Mouse (Mus musculus) embryonic fibroblast, embryonic 13.5 days (primary cell): ENCODE data around the gene Tmem210.

ENCODE experiments used
- CTCF ChIP-seq: IDR thresholded peaks from 2 replicates; pipeline ENCODE4 v1.5.1; 2011; ENCODE audit warnings: mild to moderate bottlenecking, control low read depth, low read length, moderate library complexity, borderline replicate concordance; ENCODE audit not compliant: insufficient read depth
- POLR2A ChIP-seq: IDR thresholded peaks from 2 replicates; pipeline ENCODE4 v1.6.1; 2011; ENCODE audit warnings: low read depth, mild to moderate bottlenecking, control low read depth, low read length, moderate library complexity

DNA sequence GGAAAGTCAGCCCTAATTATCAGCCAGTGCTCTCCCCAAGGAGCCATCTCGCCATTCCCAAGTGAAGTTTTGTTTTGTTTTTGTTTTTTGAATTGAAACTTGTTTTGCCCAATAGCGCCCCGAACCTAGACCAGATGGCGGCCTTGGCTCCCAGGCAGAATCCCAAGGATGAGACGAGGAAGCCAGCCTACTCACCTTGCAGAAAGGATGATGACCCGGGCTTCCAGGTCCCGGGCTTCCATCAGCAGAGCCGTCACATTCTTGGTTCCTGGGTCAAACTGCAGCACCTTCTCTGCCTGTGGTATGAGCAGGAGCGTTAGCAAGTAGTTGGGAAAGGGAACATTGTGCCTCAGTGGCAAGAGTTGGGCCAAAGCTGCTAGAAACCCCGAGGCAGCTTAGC, 22.2 kb downstream of the Tmem210 start:
- no peak for TF ChIP-seq POLR2A
- TF ChIP-seq CTCF, result no peak
